Mouse (Mus musculus): ENCODE measurements around the gene Cfap77. TPM values are rescaled to one million over a fixed set of nuclear protein-coding genes. Genes with fewer than 3 reads are reported as not detected.

The Cfap77 gene
- polyA plus RNA-seq, 2 experiments: 0.29 to 0.88 TPM

GRCm38 (mm10) chr2:28893526-28893925 is 161.3 kb downstream of the Cfap77 start:
- peaks cover 54% of the 10 kb centered on the region for H3K36me3 ChIP-seq (ENCODE audit: control insufficient read depth, insufficient read depth, low read length)
- DNase-seq (ENCODE audit: low spot score): no peak
- no peak for ATAC-seq (ENCODE audit: low FRiP score, low read depth)
- H3K4me1 ChIP-seq (ENCODE audit: control insufficient read depth, insufficient read depth, low read length): no peaks in the 10 kb centered on the region
- no peaks in the 10 kb centered on the region for H3K9me3 ChIP-seq (ENCODE audit: control insufficient read depth, low read length)
- no peaks in the 10 kb centered on the region for H3K27me3 ChIP-seq (ENCODE audit: control insufficient read depth, insufficient read depth, low read length)
- no peak overlapping the region for H3K27ac ChIP-seq (replicated peaks; ENCODE audit: low read depth, low read length)
- no peak overlapping the region for H3K4me3 ChIP-seq (replicated peaks; ENCODE audit: low read length)
- no peak for TF ChIP-seq POLR2A (IDR thresholded peaks at IDR 0.05; ENCODE audit: borderline replicate concordance, extremely low read depth, insufficient read depth, insufficient read length)
- H3K9ac ChIP-seq (ENCODE audit: low read depth, low read length, severe bottlenecking): no peak overlapping the region
- H3K4me2 ChIP-seq (replicated peaks; ENCODE audit: low read depth, low read length, severe bottlenecking): no peak overlapping the region
- 66% methylated on average over 6 of the region's 6 CpGs for WGBS

- WGBS: 74% methylated on average over 1 of the region's 1 CpGs
- Histone ChIP-seq H3K9me3 (ENCODE audit: control insufficient read depth, low read length) (no peaks in the 10 kb centered on the region), H3K27ac (replicated peaks; ENCODE audit: low read depth, low read length) (no peak overlapping the region), H3K27me3 (ENCODE audit: control insufficient read depth, insufficient read depth, low read length) (no peaks in the 10 kb centered on the region), H3K9ac (ENCODE audit: low read depth, low read length, severe bottlenecking) (no peak overlapping the region), H3K4me3 (replicated peaks; ENCODE audit: low read length) (no peak overlapping the region), H3K4me2 (replicated peaks; ENCODE audit: low read depth, low read length, severe bottlenecking) (no peak overlapping the region), H3K4me1 (ENCODE audit: control insufficient read depth, insufficient read depth, low read length) (no peaks in the 10 kb centered on the region), H3K36me3 (ENCODE audit: control insufficient read depth, insufficient read depth, low read length) (peaks cover 48% of the 10 kb centered on the region)
- ATAC-seq (ENCODE audit: low FRiP score, low read depth) (no peak), DNase-seq (ENCODE audit: low spot score) (no peak)
- no peak for TF ChIP-seq POLR2A (IDR thresholded peaks at IDR 0.05; ENCODE audit: borderline replicate concordance, extremely low read depth, insufficient read depth, insufficient read length)
Measured at GRCm38 (mm10) chr2:28892796-28893195, 162.1 kb downstream of the Cfap77 start.

DNA sequence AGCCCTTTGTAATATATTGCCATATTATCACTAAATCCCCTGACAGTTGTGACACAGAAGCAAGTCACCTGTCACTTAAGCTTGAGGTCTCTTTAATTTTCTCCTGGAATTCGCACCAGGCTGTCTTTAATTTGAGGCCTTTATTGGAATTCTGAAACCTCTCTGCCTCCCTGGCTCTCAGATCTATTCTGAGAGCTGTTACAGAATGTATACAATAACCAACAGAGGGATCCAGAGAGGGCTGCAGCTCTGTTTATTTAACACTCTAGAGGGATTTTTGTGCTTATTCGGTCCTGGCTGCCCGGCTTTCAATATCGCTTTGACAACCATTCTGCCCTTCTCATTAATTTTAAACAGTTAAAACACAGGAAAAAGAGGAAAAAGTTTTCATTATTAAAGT is 170.0 kb downstream of the Cfap77 start:
- H3K36me3 ChIP-seq (ENCODE audit: control insufficient read depth, insufficient read depth, low read length): peaks cover 43% of the 10 kb centered on the region
- no peak overlapping the region for H3K9ac ChIP-seq (ENCODE audit: low read depth, low read length, severe bottlenecking)
- no peak overlapping the region for H3K4me3 ChIP-seq (replicated peaks; ENCODE audit: low read length)
- ATAC-seq (ENCODE audit: low FRiP score, low read depth) (no peak), DNase-seq (ENCODE audit: low spot score) (no peak)
- no peak overlapping the region for H3K27ac ChIP-seq (replicated peaks; ENCODE audit: low read depth, low read length)
- no peak for TF ChIP-seq POLR2A (IDR thresholded peaks at IDR 0.05; ENCODE audit: borderline replicate concordance, extremely low read depth, insufficient read depth, insufficient read length)
- no peak overlapping the region for H3K4me2 ChIP-seq (replicated peaks; ENCODE audit: low read depth, low read length, severe bottlenecking)
- H3K9me3 ChIP-seq (ENCODE audit: control insufficient read depth, low read length): no peaks in the 10 kb centered on the region
- WGBS: 70% methylated on average over 4 of the region's 4 CpGs
- no peaks in the 10 kb centered on the region for H3K27me3 ChIP-seq (ENCODE audit: control insufficient read depth, insufficient read depth, low read length)
- no peaks in the 10 kb centered on the region for H3K4me1 ChIP-seq (ENCODE audit: control insufficient read depth, insufficient read depth, low read length)

GRCm38 (mm10) chr2:28882826-28883485 is 171.9 kb downstream of the Cfap77 start:
- Histone ChIP-seq H3K27me3 (ENCODE audit: control insufficient read depth, insufficient read depth, low read length) (no peaks in the 10 kb centered on the region), H3K4me1 (ENCODE audit: control insufficient read depth, insufficient read depth, low read length) (no peaks in the 10 kb centered on the region), H3K4me2 (replicated peaks; ENCODE audit: low read depth, low read length, severe bottlenecking) (no peak overlapping the region), H3K36me3 (ENCODE audit: control insufficient read depth, insufficient read depth, low read length) (peaks cover 45% of the 10 kb centered on the region), H3K27ac (replicated peaks; ENCODE audit: low read depth, low read length) (no peak overlapping the region), H3K9ac (ENCODE audit: low read depth, low read length, severe bottlenecking) (no peak overlapping the region), H3K4me3 (replicated peaks; ENCODE audit: low read length) (no peak overlapping the region), H3K9me3 (ENCODE audit: control insufficient read depth, low read length) (no peaks in the 10 kb centered on the region)
- TF ChIP-seq POLR2A (IDR thresholded peaks at IDR 0.05; ENCODE audit: borderline replicate concordance, extremely low read depth, insufficient read depth, insufficient read length): no peak
- ATAC-seq (ENCODE audit: low FRiP score, low read depth) (no peak), DNase-seq (ENCODE audit: low spot score) (peak; percentile 16)
- 79% methylated on average over 6 of the region's 6 CpGs for WGBS

GRCm38 (mm10) chr2:28882047-28882446 is 172.8 kb downstream of the Cfap77 start:
- no peak for DNase-seq (ENCODE audit: low spot score)
- no peak overlapping the region for H3K27ac ChIP-seq (replicated peaks; ENCODE audit: low read depth, low read length)
- H3K36me3 ChIP-seq (ENCODE audit: control insufficient read depth, insufficient read depth, low read length): peaks cover 45% of the 10 kb centered on the region
- no peak overlapping the region for H3K4me3 ChIP-seq (replicated peaks; ENCODE audit: low read length)
- no peak for TF ChIP-seq POLR2A (IDR thresholded peaks at IDR 0.05; ENCODE audit: borderline replicate concordance, extremely low read depth, insufficient read depth, insufficient read length)
- no peak overlapping the region for H3K9ac ChIP-seq (ENCODE audit: low read depth, low read length, severe bottlenecking)
- H3K27me3 ChIP-seq (ENCODE audit: control insufficient read depth, insufficient read depth, low read length): no peaks in the 10 kb centered on the region
- H3K4me1 ChIP-seq (ENCODE audit: control insufficient read depth, insufficient read depth, low read length): no peaks in the 10 kb centered on the region
- H3K4me2 ChIP-seq (replicated peaks; ENCODE audit: low read depth, low read length, severe bottlenecking): no peak overlapping the region
- WGBS: 90% methylated on average over 3 of the region's 3 CpGs
- ATAC-seq (ENCODE audit: low FRiP score, low read depth): no peak
- H3K9me3 ChIP-seq (ENCODE audit: control insufficient read depth, low read length): no peaks in the 10 kb centered on the region
